Mouse (Mus musculus) liver, adult (tissue): ENCODE measurements around the gene Efemp1.

Experiments used
- GATA4 ChIP-seq: IDR thresholded peaks from 2 replicates; pipeline ENCODE4 v1.6.1; 2014; ENCODE audit warnings: mild to moderate bottlenecking, low read length; ENCODE audit not compliant: insufficient replicate concordance

Gene Efemp1

GRCm38 (mm10) chr11:28899420-28899819 is 46.4 kb downstream of the Efemp1 start:
- no peak for TF ChIP-seq GATA4

- TF ChIP-seq GATA4, result no peak
Observed at GRCm38 (mm10) chr11:28904596-28904995, 51.6 kb downstream of the Efemp1 start.

DNA sequence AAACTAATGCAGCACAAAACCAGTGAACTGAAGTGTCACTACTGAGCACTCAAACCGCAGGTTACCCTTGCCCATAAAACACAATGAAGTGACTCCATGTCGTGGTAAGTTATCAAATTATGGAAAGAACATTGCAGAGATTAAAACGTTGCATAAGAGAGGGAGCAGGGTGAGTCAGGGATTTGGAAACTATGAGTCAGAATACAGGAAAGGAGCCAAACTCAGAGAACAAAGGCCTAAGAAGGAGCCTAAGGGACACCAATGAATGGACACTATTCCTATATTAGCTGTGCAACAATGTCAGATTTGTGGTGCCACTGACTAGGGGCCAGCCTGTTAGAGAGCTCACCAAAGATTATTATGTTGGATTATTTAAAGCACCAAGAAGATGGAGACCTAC is 53.3 kb downstream of the Efemp1 start:
- TF ChIP-seq GATA4, result no peak

GRCm38 (mm10) chr11:28908908-28909545 is 56.0 kb downstream of the Efemp1 start:
- no peak for TF ChIP-seq GATA4

GRCm38 (mm10) chr11:28912469-28913138 is 59.6 kb downstream of the Efemp1 start:
- no peak for TF ChIP-seq GATA4

DNA sequence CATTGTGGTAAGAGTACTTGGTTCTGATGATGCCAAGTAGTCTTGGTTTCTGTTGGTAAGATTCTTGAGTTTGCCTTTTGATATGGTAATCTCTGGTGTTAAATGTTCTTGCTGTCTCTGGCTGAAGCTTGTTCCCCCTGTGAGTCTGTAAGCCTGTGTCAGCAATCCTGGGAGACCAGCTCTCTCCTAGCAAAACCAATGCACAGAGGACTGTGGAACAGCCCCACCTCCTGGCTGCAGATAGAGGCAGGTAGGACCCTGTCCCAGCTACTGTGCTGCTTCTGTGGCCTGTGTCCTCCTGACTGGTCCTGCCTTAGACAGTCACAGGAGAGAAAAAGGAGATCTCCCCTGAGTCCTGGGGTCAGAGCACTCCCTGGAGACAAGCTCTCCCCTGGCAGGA is 81.4 kb downstream of the Efemp1 start:
- no peak for TF ChIP-seq GATA4

DNA sequence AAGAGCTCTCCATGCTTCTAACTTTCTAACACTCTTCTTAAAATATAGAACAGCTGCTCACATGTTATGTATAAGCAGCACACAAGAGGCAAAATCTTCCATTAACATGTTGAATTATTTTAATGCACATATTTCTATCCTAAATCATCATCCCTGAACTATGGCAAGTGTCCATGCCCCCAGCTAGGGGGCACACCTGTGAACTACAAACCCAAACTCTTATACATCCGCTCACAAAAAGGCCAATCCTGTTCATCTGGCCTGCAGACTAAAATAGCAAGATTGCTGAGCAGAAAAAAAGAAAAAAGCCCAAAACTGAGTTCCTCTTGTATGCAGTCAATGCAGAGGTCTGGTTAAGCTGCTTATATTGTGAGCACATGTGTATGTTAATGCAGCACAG is 86.6 kb downstream of the Efemp1 start:
- TF ChIP-seq GATA4, result no peak

- no peak for TF ChIP-seq GATA4
Observed at GRCm38 (mm10) chr11:28951586-28952210, 98.7 kb downstream of the Efemp1 start.

GRCm38 (mm10) chr11:28954673-28955304 is 101.8 kb downstream of the Efemp1 start:
- TF ChIP-seq GATA4, result no peak

GRCm38 (mm10) chr11:28955305-28955701 is 102.3 kb downstream of the Efemp1 start:
- no peak for TF ChIP-seq GATA4

DNA sequence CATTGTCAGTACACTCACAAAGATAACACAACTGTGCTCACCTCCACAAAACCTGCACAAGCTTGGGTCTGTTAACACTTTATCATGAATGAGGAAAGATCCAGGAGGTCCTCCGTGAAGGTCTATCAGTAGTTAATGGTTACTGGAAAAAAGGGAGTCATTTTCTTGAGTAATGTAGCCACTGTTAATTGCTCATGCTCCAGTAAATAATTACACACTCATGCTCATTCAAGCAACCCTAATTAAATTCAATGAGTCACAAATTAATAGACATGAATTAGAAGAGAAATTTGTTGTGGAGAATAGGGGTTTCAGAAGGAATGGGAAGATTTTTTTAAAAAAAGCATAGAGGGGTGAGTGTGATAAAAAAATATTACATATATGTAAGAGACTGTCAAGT is 108.4 kb downstream of the Efemp1 start:
- no peak for TF ChIP-seq GATA4
